Mouse (Mus musculus) WW6 (cell line): ENCODE measurements around the gene 1700017N19Rik.
"Not testable (repeated sequence)": the region's sequence is repeated elsewhere in the genome, so short reads cannot be mapped to it uniquely, and the experiment has no call there.

ENCODE experiments used
- DNase-seq: peaks from one replicate; pipeline ENCODE4 v3.0.0-alpha.2; 2013; ENCODE audit warnings: low read depth, low spot score

The 1700017N19Rik gene

GRCm38 (mm10) chr10:100590323-100590722 is at the start of gene 1700017N19Rik, which contains the start of gene 4930430F08Rik:
Gene 1700017N19Rik (plus strand): TSS chr10:100590484.
Gene 4930430F08Rik (minus strand): TSS chr10:100590423.
- no peak for DNase-seq

GRCm38 (mm10) chr10:100556566-100557175 is 33.6 kb upstream of the 1700017N19Rik start:
- no peak for DNase-seq

GRCm38 (mm10) chr10:100560194-100560883 is 29.9 kb upstream of the 1700017N19Rik start:
- DNase-seq = not testable (repeated sequence)

- DNase-seq = no peak
These were observed 26.2 kb upstream of the 1700017N19Rik start for GRCm38 (mm10) chr10:100564112-100564511.

GRCm38 (mm10) chr10:100571707-100572106 is 18.6 kb upstream of the 1700017N19Rik start:
- no peak for DNase-seq

- no peak for DNase-seq
These were observed 15.7 kb upstream of the 1700017N19Rik start for GRCm38 (mm10) chr10:100574505-100575149.

GRCm38 (mm10) chr10:100575294-100575693 is 15.0 kb upstream of the 1700017N19Rik start:
- DNase-seq = no peak

GRCm38 (mm10) chr10:100584178-100584577 is 6.1 kb upstream of the 1700017N19Rik start:
- no peak for DNase-seq

- no peak for DNase-seq
These were observed 1.8 kb upstream of the 1700017N19Rik start for GRCm38 (mm10) chr10:100588524-100588923.

GRCm38 (mm10) chr10:100588932-100589388 is 1.3 kb upstream of the 1700017N19Rik start:
- peak; percentile 48 for DNase-seq

GRCm38 (mm10) chr10:100598339-100598738 is 8.1 kb downstream of the 1700017N19Rik start:
- no peak for DNase-seq

- DNase-seq = no peak
These were observed 13.2 kb downstream of the 1700017N19Rik start for GRCm38 (mm10) chr10:100603511-100603910.

GRCm38 (mm10) chr10:100604254-100604653 is 14.0 kb downstream of the 1700017N19Rik start:
- DNase-seq = no peak

GRCm38 (mm10) chr10:100617233-100617903 is 27.1 kb downstream of the 1700017N19Rik start:
- DNase-seq = no peak

- DNase-seq = no peak
These were observed 29.2 kb downstream of the 1700017N19Rik start for GRCm38 (mm10) chr10:100619474-100619873.

- DNase-seq = no peak
These were observed 29.8 kb downstream of the 1700017N19Rik start for GRCm38 (mm10) chr10:100620040-100620439.

- DNase-seq = no peak
These were observed 32.2 kb downstream of the 1700017N19Rik start for GRCm38 (mm10) chr10:100622494-100622893.

GRCm38 (mm10) chr10:100629762-100630438 is 39.6 kb downstream of the 1700017N19Rik start:
- peak; percentile 7 for DNase-seq

GRCm38 (mm10) chr10:100642887-100643286 is 52.6 kb downstream of the 1700017N19Rik start:
- DNase-seq = no peak

GRCm38 (mm10) chr10:100645331-100645935 is 55.1 kb downstream of the 1700017N19Rik start:
- DNase-seq = no peak

- no peak for DNase-seq
These were observed 63.9 kb downstream of the 1700017N19Rik start for GRCm38 (mm10) chr10:100654183-100654582.
